Mouse (Mus musculus): ENCODE measurements around the gene Flot1.
A peak's percentile ranks its signal among the peaks of the same experiment; 100 is the strongest.

GRCm38 (mm10) chr17:35835424-35836140, 12.6 kb downstream of the Flot1 start:
- TF ChIP-seq CTCF (IDR thresholded peaks at IDR 0.05; ENCODE audit: extremely low read depth, insufficient read depth, low read length) (no peak), POLR2A (IDR thresholded peaks at IDR 0.05; ENCODE audit: extremely low read depth, insufficient read depth, low read length) (peak; percentile 29; the same call in 1 of the 2 replicates)
